Comparison of ENCODE assay signal across 9 mouse cellular contexts in the genomic region with DNA sequence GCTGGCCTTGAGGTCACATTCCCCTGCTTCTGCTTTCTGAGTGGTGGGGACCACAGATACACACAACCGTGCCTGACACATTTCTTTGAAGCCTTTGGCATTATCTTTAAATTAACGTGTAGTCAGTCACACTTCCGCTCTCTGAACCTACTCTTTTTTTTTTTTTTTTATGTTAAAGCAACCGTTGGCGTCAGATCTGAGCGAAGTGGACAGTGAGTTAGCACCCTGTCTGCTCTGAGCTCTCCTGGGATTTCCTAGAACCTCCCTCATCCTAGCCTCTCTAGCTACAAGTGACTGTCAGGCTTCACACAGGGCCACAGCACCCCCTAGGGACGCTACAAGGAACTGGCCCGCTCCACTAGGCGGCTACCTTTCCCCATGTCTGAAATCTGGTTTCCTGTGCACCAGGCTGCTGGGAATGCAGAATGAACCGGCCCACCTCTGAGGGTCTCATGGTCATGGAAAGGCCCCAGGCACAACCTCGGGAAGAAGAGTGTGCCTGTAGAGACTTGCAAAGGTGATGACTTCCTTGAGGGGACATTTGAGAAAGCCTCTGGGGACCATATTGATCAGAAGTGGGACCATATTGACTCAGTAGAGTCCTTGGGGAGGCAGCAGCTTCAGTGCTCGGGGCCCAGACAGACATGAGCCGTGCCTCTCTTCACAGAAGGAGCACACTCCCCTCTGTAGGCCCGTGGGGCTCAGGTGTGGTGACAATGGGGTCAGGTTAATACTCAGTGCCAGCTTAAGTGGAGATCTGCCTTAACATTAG. TPM values are rescaled to one million over a fixed set of nuclear protein-coding genes. Genes with fewer than 3 reads are reported as not detected.
DNase-seq lines count a peak whose midpoint lies in the region; ATAC-seq and TF ChIP-seq lines count a peak whose summit lies in the region.
"Had no signal": no experiment of that assay in that cellular context is flagged by ENCODE, and none has a peak within 500 bp of the region (broad histone marks: within the 10 kb centered on the region; RNA-seq: fewer than 3 reads in every experiment).

No protein-coding gene starts in this region.

- peak; percentile 81 for DNase-seq in heart, postnatal 0 days (ENCODE audit: low spot score)
- peak; percentile 82 for DNase-seq in layer of hippocampus, adult 11-12 months (ENCODE audit: low spot score)
- peak; percentile 68 for DNase-seq in retina, postnatal 7 days (ENCODE audit: low read depth, low spot score)
- peak; percentile 92 for DNase-seq in thymus, postnatal 4 days

- no peaks in the 10 kb centered on the region for H3K4me1 ChIP-seq in ES-Bruce4 (ENCODE audit: control insufficient read depth, insufficient read depth, low read length)
- H3K4me1 ChIP-seq in bone marrow macrophage, adult 2 months (ENCODE audit: control insufficient read depth, insufficient read depth, low read length) = no peaks in the 10 kb centered on the region; the same call in 1 of the 2 replicates
- H3K4me1 ChIP-seq in heart, postnatal 0 days (ENCODE audit: control insufficient read depth, insufficient read depth) = no peaks in the 10 kb centered on the region
- peaks cover 22% of the 10 kb centered on the region for H3K4me1 ChIP-seq in lung, embryonic 15.5 days

- TF ChIP-seq CTCF in ES-Bruce4 (IDR thresholded peaks at IDR 0.05; ENCODE audit: low read depth, low read length) = peak; percentile 97
- peak; percentile 72 for TF ChIP-seq CTCF in bone marrow macrophage, adult 2 months (IDR thresholded peaks at IDR 0.05; ENCODE audit: low read depth, low read length)
- peak; percentile 91 for TF ChIP-seq CTCF in heart, postnatal 0 days (IDR thresholded peaks at IDR 0.05; ENCODE audit: low read depth)

- 0 out of 2 replicates have a peak overlapping the region, but pooled peaks have one; percentile 6 for H3K27ac ChIP-seq in ES-Bruce4 (ENCODE audit: insufficient read depth, low read length)
- H3K27ac ChIP-seq in bone marrow macrophage, adult 2 months (ENCODE audit: insufficient read depth, low read depth, low read length) = no peak overlapping the region
- no peak overlapping the region for H3K27ac ChIP-seq in heart, postnatal 0 days (ENCODE audit: low read depth)
- no peak overlapping the region for H3K27ac ChIP-seq in lung, embryonic 15.5 days
- H3K27ac ChIP-seq: limb, embryonic 12.5 days had no signal

- no peak for TF ChIP-seq POLR2A in ES-Bruce4 (IDR thresholded peaks at IDR 0.05; ENCODE audit: insufficient read depth, low read length)
- no peak for TF ChIP-seq POLR2A in bone marrow macrophage, adult 2 months (IDR thresholded peaks at IDR 0.05; ENCODE audit: borderline replicate concordance, low read depth, low read length)

- WGBS in heart, postnatal 0 days = 22% methylated on average over 14 of the region's 14 CpGs
- WGBS in lung, embryonic 15.5 days = 15% methylated on average over 14 of the region's 14 CpGs

- H3K9ac ChIP-seq in ES-Bruce4 (ENCODE audit: low read depth, poor library complexity, severe bottlenecking) = no peak overlapping the region
- H3K9ac ChIP-seq in heart, postnatal 0 days (replicated peaks; ENCODE audit: low read depth, low read length) = no peak overlapping the region
- no peak overlapping the region for H3K9ac ChIP-seq in lung, embryonic 15.5 days
- H3K9ac ChIP-seq: limb, embryonic 12.5 days had no signal

- peak; percentile 51; the same call in 1 of the 2 replicates for ATAC-seq in erythroblast, adult 5-6 weeks (replicated peaks; ENCODE audit: low FRiP score, poor library complexity, severe bottlenecking)
- ATAC-seq in heart, postnatal 0 days (ENCODE audit: insufficient read depth, low read depth) = peak; percentile 82
- ATAC-seq in lung, embryonic 15.5 days (ENCODE audit: borderline replicate concordance, extremely low read depth, low FRiP score, low TSS enrichment) = peak; percentile 56; the same call in 1 of the 2 replicates

- no peaks in the 10 kb centered on the region for H3K36me3 ChIP-seq in ES-Bruce4 (ENCODE audit: control insufficient read depth, insufficient read depth, low read length, poor library complexity, severe bottlenecking)
- no peaks in the 10 kb centered on the region for H3K36me3 ChIP-seq in heart, postnatal 0 days (replicated peaks; ENCODE audit: control insufficient read depth, insufficient read depth, low read length)
- H3K36me3 ChIP-seq in lung, embryonic 15.5 days = no peaks in the 10 kb centered on the region
- H3K36me3 ChIP-seq: limb, embryonic 12.5 days had no signal

- no peaks in the 10 kb centered on the region for H3K27me3 ChIP-seq in ES-Bruce4 (ENCODE audit: control insufficient read depth, insufficient read depth, low read length, poor library complexity, severe bottlenecking)
- H3K27me3 ChIP-seq in heart, postnatal 0 days (ENCODE audit: control insufficient read depth, insufficient read depth, low read length) = no peaks in the 10 kb centered on the region
- H3K27me3 ChIP-seq in lung, embryonic 15.5 days = no peaks in the 10 kb centered on the region

- H3K9me3 ChIP-seq in ES-Bruce4 (replicated peaks; ENCODE audit: control insufficient read depth, insufficient read depth, low read length, poor library complexity, severe bottlenecking) = no peaks in the 10 kb centered on the region
- H3K9me3 ChIP-seq in heart, postnatal 0 days (replicated peaks; ENCODE audit: control insufficient read depth, low read length) = no peaks in the 10 kb centered on the region
- H3K9me3 ChIP-seq in lung, embryonic 15.5 days = no peaks in the 10 kb centered on the region
- H3K9me3 ChIP-seq: limb, embryonic 12.5 days had no signal

- no peak overlapping the region for H3K4me2 ChIP-seq in heart, postnatal 0 days (ENCODE audit: low read depth, low read length)
- no peak overlapping the region for H3K4me2 ChIP-seq in lung, embryonic 15.5 days
- H3K4me2 ChIP-seq: limb, embryonic 12.5 days had no signal

- no peak overlapping the region for H3K4me3 ChIP-seq in ES-Bruce4 (ENCODE audit: low read depth, low read length)
- no peak overlapping the region for H3K4me3 ChIP-seq in bone marrow macrophage, adult 2 months (ENCODE audit: insufficient read depth, low read length)
- H3K4me3 ChIP-seq in heart, postnatal 0 days (ENCODE audit: low read depth, low read length) = no peak overlapping the region
- H3K4me3 ChIP-seq in lung, embryonic 15.5 days = no peak overlapping the region
- H3K4me3 ChIP-seq: limb, embryonic 12.5 days had no signal

- TF ChIP-seq EP300 in ES-Bruce4 (IDR thresholded peaks at IDR 0.05; ENCODE audit: insufficient read depth, low read depth, low read length) = 0 out of 2 replicates have a peak, but pooled peaks have one; percentile 40
- TF ChIP-seq EP300 in heart, postnatal 0 days (IDR thresholded peaks at IDR 0.05; ENCODE audit: low read depth) = no peak

RNA-seq across cellular contexts. Expression of a gene that starts 57.2 kb away (rescaled TPM):
- polyA plus RNA-seq in ES-Bruce4 (2011; ENCODE audit: insufficient read depth, insufficient read length, low read depth, missing spikeins) = not detected in 2 replicates
- polyA plus RNA-seq in bone marrow macrophage, adult 2 months (2012; ENCODE audit: insufficient read depth, insufficient read length, missing spikeins) = 1.3 and 1.5 TPM in 2 replicates
- 34.8 and 43.7 TPM in 2 replicates for total RNA-seq in erythroblast, adult 5-6 weeks (2015; ENCODE audit: low replicate concordance)
- 31.5 and 38.7 TPM in 2 replicates for total RNA-seq in erythroblast, adult 5-6 weeks (2017; ENCODE audit: low replicate concordance)
- 2.0 TPM in 1 of 2 replicates, not detected in the other for total RNA-seq in heart, postnatal 0 days (2014; rRNA removed; ENCODE audit: low replicate concordance)
- polyA plus RNA-seq in heart, postnatal 0 days (2015; fragmentation: Nextera tagmentation; extraction: Ambion mirVana) = 0.18 and 0.23 TPM in 2 replicates
- 0.52 and 1.4 TPM in 2 replicates for polyA plus RNA-seq in lung, embryonic 15.5 days (2015; fragmentation: Nextera tagmentation; extraction: Ambion mirVana)
